Mouse (Mus musculus): ENCODE data around the gene Slit1. TPM values are rescaled to one million over a fixed set of nuclear protein-coding genes. Genes with fewer than 3 reads are reported as not detected.

Gene Slit1
- polyA plus RNA-seq, 1 experiment from 2014 or later = 27.9 TPM

GRCm38 (mm10) chr19:41763870-41764660 is 20.6 kb upstream of the Slit1 start:
- 34% methylated on average over 12 of the region's 12 CpGs for WGBS
- H3K9me3 ChIP-seq (ENCODE audit: control insufficient read depth, low read length) = no peaks in the 10 kb centered on the region
- DNase-seq (peak; percentile 96), ATAC-seq (ENCODE audit: low FRiP score, low TSS enrichment) (peak; percentile 66; the same call in 1 of the 2 replicates)
- no peaks in the 10 kb centered on the region for H3K4me1 ChIP-seq (ENCODE audit: control insufficient read depth, insufficient read depth, low read length)
- no peaks in the 10 kb centered on the region for H3K36me3 ChIP-seq (ENCODE audit: control insufficient read depth, insufficient read depth, low read length)
- H3K27me3 ChIP-seq (ENCODE audit: control insufficient read depth, insufficient read depth, low read length) = no peaks in the 10 kb centered on the region
- H3K4me2 ChIP-seq (ENCODE audit: low read length) = no peak overlapping the region
- no peak overlapping the region for H3K27ac ChIP-seq (replicated peaks; ENCODE audit: low read depth, low read length)
- H3K4me3 ChIP-seq (replicated peaks; ENCODE audit: low read depth, low read length) = no peak overlapping the region
- H3K9ac ChIP-seq (replicated peaks; ENCODE audit: low read length) = no peak overlapping the region

DNA sequence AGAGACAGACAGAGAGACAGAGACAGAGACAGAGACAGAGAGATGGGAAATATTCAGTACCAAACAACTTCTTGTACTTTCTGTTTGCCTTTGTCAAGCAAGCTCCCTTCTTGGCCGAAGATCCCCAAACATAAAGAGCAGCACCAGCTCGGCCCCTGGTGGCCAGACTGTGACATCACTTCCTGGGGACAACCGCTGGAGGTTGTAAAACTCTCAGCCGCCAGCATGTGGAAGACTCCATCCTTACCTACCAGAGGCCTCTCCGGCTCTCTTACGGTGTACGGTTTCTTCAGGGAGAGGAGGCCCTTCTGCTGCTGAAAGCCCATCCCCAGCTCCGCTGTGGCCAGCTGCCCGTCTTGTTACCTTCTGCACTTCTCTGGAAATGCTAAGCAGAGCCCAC is 18.1 kb upstream of the Slit1 start:
- WGBS = 44% methylated on average over 9 of the region's 9 CpGs
- DNase-seq (peak; percentile 81), ATAC-seq (ENCODE audit: low FRiP score, low TSS enrichment) (no peak)
- H3K4me3 ChIP-seq (replicated peaks; ENCODE audit: low read depth, low read length) = no peak overlapping the region
- H3K4me2 ChIP-seq (ENCODE audit: low read length) = no peak overlapping the region
- no peak overlapping the region for H3K9ac ChIP-seq (replicated peaks; ENCODE audit: low read length)
- no peaks in the 10 kb centered on the region for H3K27me3 ChIP-seq (ENCODE audit: control insufficient read depth, insufficient read depth, low read length)
- H3K9me3 ChIP-seq (ENCODE audit: control insufficient read depth, low read length) = no peaks in the 10 kb centered on the region
- no peaks in the 10 kb centered on the region for H3K4me1 ChIP-seq (ENCODE audit: control insufficient read depth, insufficient read depth, low read length)
- H3K27ac ChIP-seq (replicated peaks; ENCODE audit: low read depth, low read length) = no peak overlapping the region
- H3K36me3 ChIP-seq (ENCODE audit: control insufficient read depth, insufficient read depth, low read length) = no peaks in the 10 kb centered on the region

- ATAC-seq (ENCODE audit: low FRiP score, low TSS enrichment) = no peak
- no peak overlapping the region for H3K4me2 ChIP-seq (ENCODE audit: low read length)
- no peak overlapping the region for H3K27ac ChIP-seq (replicated peaks; ENCODE audit: low read depth, low read length)
- no peaks in the 10 kb centered on the region for H3K36me3 ChIP-seq (ENCODE audit: control insufficient read depth, insufficient read depth, low read length)
- no peak overlapping the region for H3K9ac ChIP-seq (replicated peaks; ENCODE audit: low read length)
- peak; percentile 64 for DNase-seq
- no peak overlapping the region for H3K4me3 ChIP-seq (replicated peaks; ENCODE audit: low read depth, low read length)
- H3K9me3 ChIP-seq (ENCODE audit: control insufficient read depth, low read length) = no peaks in the 10 kb centered on the region
- H3K4me1 ChIP-seq (ENCODE audit: control insufficient read depth, insufficient read depth, low read length) = no peaks in the 10 kb centered on the region
- WGBS = 88% methylated on average over 6 of the region's 6 CpGs
- H3K27me3 ChIP-seq (ENCODE audit: control insufficient read depth, insufficient read depth, low read length) = no peaks in the 10 kb centered on the region
Observed at GRCm38 (mm10) chr19:41759765-41760164, 16.3 kb upstream of the Slit1 start.

GRCm38 (mm10) chr19:41759270-41759669 is 15.8 kb upstream of the Slit1 start:
- 74% methylated on average over 5 of the region's 5 CpGs for WGBS

DNA sequence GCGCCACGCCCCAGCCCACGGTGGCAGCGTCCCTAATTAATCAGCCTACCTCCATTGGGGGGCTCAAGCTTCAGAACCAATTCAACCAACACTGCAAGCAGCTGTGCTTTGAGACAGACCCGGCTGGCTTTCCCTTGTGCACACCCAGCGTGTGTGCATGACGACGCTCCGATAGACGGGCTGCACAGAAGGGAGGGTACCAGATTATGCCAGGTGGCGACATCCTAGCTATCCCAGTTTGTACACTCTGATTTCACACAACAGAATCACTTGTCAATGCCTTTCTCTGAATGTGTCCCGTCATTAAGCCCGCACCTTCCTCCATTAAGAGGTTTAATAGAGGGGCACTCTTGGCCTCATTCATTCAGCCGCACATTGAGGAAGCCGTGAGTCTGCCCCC is 11.3 kb upstream of the Slit1 start:
- H3K4me2 ChIP-seq (ENCODE audit: low read length) = no peak overlapping the region
- H3K27me3 ChIP-seq (ENCODE audit: control insufficient read depth, insufficient read depth, low read length) = no peaks in the 10 kb centered on the region
- H3K4me3 ChIP-seq (replicated peaks; ENCODE audit: low read depth, low read length) = no peak overlapping the region
- no peak overlapping the region for H3K9ac ChIP-seq (replicated peaks; ENCODE audit: low read length)
- 33% methylated on average over 15 of the region's 15 CpGs for WGBS
- H3K36me3 ChIP-seq (ENCODE audit: control insufficient read depth, insufficient read depth, low read length) = no peaks in the 10 kb centered on the region
- peaks cover 5% of the 10 kb centered on the region; the same call in 1 of the 2 replicates for H3K4me1 ChIP-seq (ENCODE audit: control insufficient read depth, insufficient read depth, low read length)
- DNase-seq (no peak), ATAC-seq (ENCODE audit: low FRiP score, low TSS enrichment) (no peak)
- H3K9me3 ChIP-seq (ENCODE audit: control insufficient read depth, low read length) = no peaks in the 10 kb centered on the region
- no peak overlapping the region for H3K27ac ChIP-seq (replicated peaks; ENCODE audit: low read depth, low read length)

More at GRCm38 (mm10) chr19:41759270-41759669, 15.8 kb upstream of the Slit1 start:
- no peak for DNase-seq
- Histone ChIP-seq H3K27ac (replicated peaks; ENCODE audit: low read depth, low read length) (no peak overlapping the region), H3K36me3 (ENCODE audit: control insufficient read depth, insufficient read depth, low read length) (no peaks in the 10 kb centered on the region), H3K27me3 (ENCODE audit: control insufficient read depth, insufficient read depth, low read length) (no peaks in the 10 kb centered on the region), H3K9me3 (ENCODE audit: control insufficient read depth, low read length) (no peaks in the 10 kb centered on the region), H3K4me3 (replicated peaks; ENCODE audit: low read depth, low read length) (no peak overlapping the region), H3K9ac (replicated peaks; ENCODE audit: low read length) (no peak overlapping the region), H3K4me1 (ENCODE audit: control insufficient read depth, insufficient read depth, low read length) (no peaks in the 10 kb centered on the region), H3K4me2 (ENCODE audit: low read length) (no peak overlapping the region)
- no peak for ATAC-seq (ENCODE audit: low FRiP score, low TSS enrichment)

GRCm38 (mm10) chr19:41751906-41752305 is 8.4 kb upstream of the Slit1 start:
- H3K4me3 ChIP-seq (replicated peaks; ENCODE audit: low read depth, low read length) = no peak overlapping the region
- no peaks in the 10 kb centered on the region for H3K27me3 ChIP-seq (ENCODE audit: control insufficient read depth, insufficient read depth, low read length)
- ATAC-seq (ENCODE audit: low FRiP score, low TSS enrichment) (no peak), DNase-seq (peak; percentile 39)
- H3K9me3 ChIP-seq (ENCODE audit: control insufficient read depth, low read length) = no peaks in the 10 kb centered on the region
- H3K9ac ChIP-seq (replicated peaks; ENCODE audit: low read length) = no peak overlapping the region
- H3K4me1 ChIP-seq (ENCODE audit: control insufficient read depth, insufficient read depth, low read length) = peaks cover 5% of the 10 kb centered on the region; the same call in 1 of the 2 replicates
- no peak overlapping the region for H3K4me2 ChIP-seq (ENCODE audit: low read length)
- no peak overlapping the region for H3K27ac ChIP-seq (replicated peaks; ENCODE audit: low read depth, low read length)
- WGBS = 65% methylated on average over 11 of the region's 11 CpGs
- H3K36me3 ChIP-seq (ENCODE audit: control insufficient read depth, insufficient read depth, low read length) = no peaks in the 10 kb centered on the region

DNA sequence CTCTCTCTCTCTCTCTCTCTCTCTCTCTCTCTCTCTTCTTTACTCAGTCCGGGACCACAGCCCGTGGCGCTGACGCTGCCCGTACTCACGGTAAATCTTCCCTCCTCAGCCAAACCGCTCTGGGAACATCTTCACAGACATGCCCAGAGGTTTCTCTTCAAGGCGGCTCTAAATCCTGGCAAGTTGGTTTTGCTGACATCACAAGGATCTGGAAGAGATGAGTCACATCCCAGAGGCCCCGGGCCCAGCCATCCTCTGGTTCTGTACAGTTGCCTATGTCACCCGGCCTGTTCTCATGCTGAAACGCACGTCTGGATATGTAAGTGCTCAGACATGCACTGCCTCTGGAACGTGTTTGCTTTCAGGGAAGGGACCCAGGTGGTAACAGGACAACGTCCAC is 4.0 kb upstream of the Slit1 start:
- H3K4me1 ChIP-seq (ENCODE audit: control insufficient read depth, insufficient read depth, low read length) = peaks cover 29% of the 10 kb centered on the region
- no peak overlapping the region for H3K9ac ChIP-seq (replicated peaks; ENCODE audit: low read length)
- no peaks in the 10 kb centered on the region for H3K36me3 ChIP-seq (ENCODE audit: control insufficient read depth, insufficient read depth, low read length)
- H3K27ac ChIP-seq (replicated peaks; ENCODE audit: low read depth, low read length) = no peak overlapping the region
- no peak overlapping the region for H3K4me2 ChIP-seq (ENCODE audit: low read length)
- DNase-seq (no peak), ATAC-seq (ENCODE audit: low FRiP score, low TSS enrichment) (no peak)
- H3K4me3 ChIP-seq (replicated peaks; ENCODE audit: low read depth, low read length) = no peak overlapping the region
- peaks cover 3% of the 10 kb centered on the region; the same call in 1 of the 2 replicates for H3K27me3 ChIP-seq (ENCODE audit: control insufficient read depth, insufficient read depth, low read length)
- 86% methylated on average over 14 of the region's 14 CpGs for WGBS
- H3K9me3 ChIP-seq (ENCODE audit: control insufficient read depth, low read length) = no peaks in the 10 kb centered on the region

DNA sequence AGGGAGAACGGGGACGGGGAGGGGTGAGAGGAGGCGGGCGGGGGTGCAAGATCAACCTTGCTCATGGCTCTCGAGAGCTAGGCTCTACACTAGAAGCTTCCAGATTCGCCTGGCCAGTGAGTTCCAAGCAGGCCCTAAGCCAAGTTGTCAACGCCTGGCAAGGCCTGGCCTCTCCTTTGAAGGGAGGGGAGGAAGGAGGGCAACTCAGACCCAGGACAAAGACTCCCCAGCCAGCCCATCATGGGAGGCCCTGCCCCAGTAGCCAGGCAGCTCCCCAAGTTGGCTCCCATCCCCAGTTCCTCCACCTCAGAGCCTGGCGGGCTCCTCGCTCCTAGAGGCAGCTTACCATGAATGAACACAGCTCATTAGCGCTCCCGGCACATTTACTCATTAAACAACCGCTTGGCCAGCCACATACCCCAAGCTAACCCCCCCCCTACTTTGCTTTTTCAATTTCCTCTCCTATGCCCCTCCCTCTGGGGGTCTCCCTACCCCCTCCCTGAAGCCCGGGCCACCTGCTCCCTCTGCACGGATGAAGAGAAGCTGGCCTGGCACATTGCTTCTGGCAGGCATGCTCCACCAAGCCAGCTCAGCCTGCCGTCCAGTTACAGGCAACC is 2.6 kb upstream of the Slit1 start:
- H3K9ac ChIP-seq (replicated peaks; ENCODE audit: low read length) = no peak overlapping the region
- H3K4me3 ChIP-seq (replicated peaks; ENCODE audit: low read depth, low read length) = no peak overlapping the region
- peak; percentile 82 for ATAC-seq (ENCODE audit: low FRiP score, low TSS enrichment)
- H3K27ac ChIP-seq (replicated peaks; ENCODE audit: low read depth, low read length) = peak overlapping the region; percentile 43
- peak; percentile 83 for DNase-seq
- H3K9me3 ChIP-seq (ENCODE audit: control insufficient read depth, low read length) = no peaks in the 10 kb centered on the region
- no peak overlapping the region for H3K4me2 ChIP-seq (ENCODE audit: low read length)
- H3K4me1 ChIP-seq (ENCODE audit: control insufficient read depth, insufficient read depth, low read length) = peaks cover 31% of the 10 kb centered on the region
- H3K36me3 ChIP-seq (ENCODE audit: control insufficient read depth, insufficient read depth, low read length) = no peaks in the 10 kb centered on the region
- WGBS = 32% methylated on average over 15 of the region's 15 CpGs
- H3K27me3 ChIP-seq (ENCODE audit: control insufficient read depth, insufficient read depth, low read length) = peaks cover 7% of the 10 kb centered on the region; the same call in 1 of the 2 replicates
